Mouse (Mus musculus) stomach, postnatal 0 days (tissue): ENCODE measurements around the gene Hdac4. TPM values are rescaled to one million over a fixed set of nuclear protein-coding genes. Genes with fewer than 3 reads are reported as not detected.

ENCODE experiments used
- ATAC-seq: fragments of 200-750 bp; cut with Nextera tagmentation; 2 replicates; pipeline ENCODE4 v1.8.0; 2017; ENCODE audit not compliant: low FRiP score, low TSS enrichment
- DNase-seq: peaks from one replicate; pipeline ENCODE4 v3.0.0-alpha.2; 2016; ENCODE audit warnings: low spot score
- H3K27ac ChIP-seq: fragments of 300-500 bp; sonication (generic); replicated peaks from 2 replicates; pipeline ENCODE4 v1.5.1; 2014; ENCODE audit warnings: mild to moderate bottlenecking, control low read depth
- H3K27me3 ChIP-seq: fragments of 300-500 bp; sonication (generic); 2 replicates; pipeline ENCODE4 v1.6.1; 2014; ENCODE audit warnings: low read length; ENCODE audit not compliant: control insufficient read depth, insufficient read depth
- H3K36me3 ChIP-seq: fragments of 300-500 bp; sonication (generic); 2 replicates; pipeline ENCODE4 v1.6.1; 2014; ENCODE audit warnings: low read length, mixed read lengths; ENCODE audit not compliant: control insufficient read depth, insufficient read depth
- H3K4me1 ChIP-seq: fragments of 300-500 bp; sonication (generic); replicated peaks from 2 replicates; pipeline ENCODE4 v1.6.1; 2014; ENCODE audit warnings: antibody characterized with exemption; ENCODE audit not compliant: control insufficient read depth, insufficient read depth
- H3K4me2 ChIP-seq: fragments of 300-500 bp; sonication (generic); replicated peaks from 2 replicates; pipeline ENCODE4 v1.6.1; 2014; ENCODE audit warnings: low read depth, mild to moderate bottlenecking, control low read depth, moderate library complexity
- H3K4me3 ChIP-seq: fragments of 300-500 bp; sonication (generic); 2 replicates; pipeline ENCODE4 v1.5.1; 2014; ENCODE audit warnings: low read depth, low read length, control low read depth
- H3K9ac ChIP-seq: fragments of 300-500 bp; sonication (generic); 2 replicates; pipeline ENCODE4 v1.6.1; 2014; ENCODE audit warnings: mild to moderate bottlenecking, low read length, control low read depth, mixed read lengths
- H3K9me3 ChIP-seq: fragments of 300-500 bp; sonication (generic); 2 replicates; pipeline ENCODE4 v1.6.1; 2016; ENCODE audit warnings: low read length; ENCODE audit not compliant: control insufficient read depth
- CTCF ChIP-seq: IDR thresholded peaks from 2 replicates; pipeline ENCODE4 v1.5.1; 2016; ENCODE audit warnings: antibody characterized with exemption, low read depth, mild to moderate bottlenecking, moderate library complexity
- EP300 ChIP-seq: optimal IDR thresholded peaks from 2 replicates; pipeline ENCODE3; 2016; ENCODE audit warnings: antibody characterized with exemption
- WGBS: fragments of 180-500 bp; shearing (Covaris S2); extraction: QIAGEN DNeasy Blood & Tissue Kit; methylation state at CpG from one replicate; pipeline ENCODE4 v1.1.7; 2014; 5-methylcytosine and 5-hydroxymethylcytosine counted together
- polyA plus RNA-seq: library from polyadenylated mRNA; unstranded; fragments of >200 nt; fragmentation: Nextera tagmentation; extraction: Ambion mirVana; gene quantifications from 2 replicates; pipeline ENCODE4 v1.2.1, GENCODE M21; 2015

The Hdac4 gene
- polyA plus RNA-seq, 1 experiment from 2014 or later, result 10.9 TPM

DNA sequence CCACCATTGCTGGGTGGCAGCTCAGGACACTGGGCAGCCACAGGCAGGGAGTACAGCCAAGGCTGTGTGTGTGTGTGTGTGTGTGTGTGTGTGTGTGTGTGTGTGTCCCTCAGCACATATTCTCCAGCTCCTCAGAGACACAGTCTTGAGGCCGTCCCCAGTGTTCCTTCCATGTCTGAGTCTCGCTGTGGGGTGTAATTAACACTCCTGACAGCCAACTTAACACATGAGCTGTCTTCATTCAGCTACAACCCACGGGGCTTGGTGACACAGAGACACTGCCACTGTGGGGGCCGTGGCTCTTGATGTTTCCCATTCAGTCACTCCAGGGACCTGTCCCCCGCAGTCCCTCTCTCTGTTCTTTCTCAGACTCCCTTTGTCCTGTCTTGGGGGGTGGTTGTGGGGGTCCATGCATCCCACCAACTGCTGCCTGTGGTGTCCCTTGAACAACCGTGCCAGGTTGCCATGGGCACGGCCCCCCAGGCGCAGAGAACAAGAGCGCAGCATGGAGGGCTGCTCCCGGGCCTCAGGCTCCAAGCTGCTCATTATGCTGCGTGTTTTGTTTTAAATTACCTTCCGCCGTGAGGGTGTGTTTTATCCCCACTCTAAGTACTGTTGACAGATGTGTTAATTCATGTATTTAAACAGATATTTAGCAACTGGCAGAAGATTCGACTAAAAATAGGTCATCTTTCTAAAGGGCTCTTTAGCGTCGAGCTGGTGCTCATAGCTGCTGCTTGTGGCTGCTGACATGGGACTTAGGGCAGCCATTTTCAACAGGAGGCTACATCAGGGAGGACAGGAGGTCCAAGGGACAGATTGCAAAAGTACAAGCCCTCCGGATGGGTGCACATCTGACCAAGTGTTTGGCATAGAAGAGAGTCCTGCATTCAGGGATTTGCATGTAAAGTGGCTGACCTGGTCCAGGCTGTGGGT is 28.7 kb upstream of the Hdac4 start:
- 54% methylated on average over 17 of the region's 17 CpGs for WGBS
- no peaks in the 10 kb centered on the region for H3K36me3 ChIP-seq
- no peak overlapping the region for H3K4me2 ChIP-seq
- no peak for TF ChIP-seq EP300
- TF ChIP-seq CTCF, result no peak
- H3K4me1 ChIP-seq, result no peaks in the 10 kb centered on the region
- no peaks in the 10 kb centered on the region for H3K9me3 ChIP-seq
- H3K27me3 ChIP-seq, result no peaks in the 10 kb centered on the region
- no peak overlapping the region for H3K9ac ChIP-seq
- DNase-seq (no peak), ATAC-seq (no peak)
- no peak overlapping the region for H3K4me3 ChIP-seq
- H3K27ac ChIP-seq, result no peak overlapping the region

DNA sequence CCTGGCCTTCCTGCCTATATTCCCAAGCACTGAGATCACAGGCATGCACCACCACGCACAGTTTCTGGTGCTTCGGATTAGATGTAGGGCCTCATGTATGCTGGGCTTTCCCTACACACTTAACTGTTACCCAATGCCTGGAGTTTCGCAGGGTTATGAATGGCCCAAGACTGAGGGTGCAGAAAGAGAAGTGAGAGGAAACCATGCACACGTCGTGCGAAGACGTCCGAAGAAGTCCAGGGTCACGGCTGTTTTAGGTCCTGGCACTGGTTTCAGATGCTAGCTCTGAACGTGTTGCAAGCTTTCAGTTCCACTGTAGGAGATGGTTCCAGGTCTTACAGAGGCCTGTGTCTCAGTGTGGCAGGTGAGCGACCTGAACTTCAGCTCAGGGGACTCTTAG is 21.2 kb upstream of the Hdac4 start:
- H3K9me3 ChIP-seq, result no peaks in the 10 kb centered on the region
- DNase-seq (no peak), ATAC-seq (no peak)
- H3K4me2 ChIP-seq, result no peak overlapping the region
- WGBS, result 84% methylated on average over 11 of the region's 11 CpGs
- H3K36me3 ChIP-seq, result no peaks in the 10 kb centered on the region
- H3K9ac ChIP-seq, result no peak overlapping the region
- TF ChIP-seq CTCF (no peak), EP300 (no peak)
- no peak overlapping the region for H3K4me3 ChIP-seq
- no peaks in the 10 kb centered on the region for H3K4me1 ChIP-seq
- H3K27me3 ChIP-seq, result no peaks in the 10 kb centered on the region
- H3K27ac ChIP-seq, result no peak overlapping the region

DNA sequence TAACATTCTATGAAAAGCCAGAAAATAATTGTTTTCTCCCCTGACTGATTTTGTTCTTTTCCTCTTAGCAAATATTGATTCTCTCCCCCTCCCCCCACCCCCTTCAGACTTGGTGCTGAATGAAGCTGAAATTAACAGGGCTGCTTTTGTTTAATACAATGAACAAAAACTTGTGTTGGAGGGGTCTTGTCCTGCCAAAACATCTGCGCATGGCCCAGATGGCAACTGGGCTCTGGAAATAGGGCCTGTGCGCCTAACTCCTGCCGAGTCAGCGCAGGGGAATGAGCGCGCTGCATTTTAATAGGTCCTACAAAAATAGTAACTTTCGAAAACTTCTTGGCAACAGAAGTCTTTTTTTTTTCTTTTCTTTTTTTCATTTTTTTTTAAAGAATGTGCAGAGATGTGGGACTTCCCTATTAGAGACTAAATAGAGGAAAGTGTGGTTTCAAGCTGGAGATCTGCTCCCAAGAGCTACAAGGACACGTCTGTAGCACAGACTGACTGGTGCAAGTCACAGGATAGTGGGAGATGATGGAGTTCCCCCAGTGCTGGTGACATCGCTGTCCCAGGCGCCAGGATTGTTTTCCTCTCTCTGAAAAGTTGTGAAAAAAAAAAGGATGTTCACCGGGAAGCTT is 20.6 kb upstream of the Hdac4 start:
- Histone ChIP-seq H3K4me1 (no peaks in the 10 kb centered on the region), H3K4me3 (no peak overlapping the region), H3K27ac (no peak overlapping the region), H3K9ac (no peak overlapping the region), H3K36me3 (no peaks in the 10 kb centered on the region), H3K9me3 (no peaks in the 10 kb centered on the region), H3K27me3 (no peaks in the 10 kb centered on the region), H3K4me2 (no peak overlapping the region)
- TF ChIP-seq CTCF, result no peak
- TF ChIP-seq EP300, result no peak
- DNase-seq (no peak), ATAC-seq (no peak)
- 62% methylated on average over 11 of the region's 11 CpGs for WGBS

DNA sequence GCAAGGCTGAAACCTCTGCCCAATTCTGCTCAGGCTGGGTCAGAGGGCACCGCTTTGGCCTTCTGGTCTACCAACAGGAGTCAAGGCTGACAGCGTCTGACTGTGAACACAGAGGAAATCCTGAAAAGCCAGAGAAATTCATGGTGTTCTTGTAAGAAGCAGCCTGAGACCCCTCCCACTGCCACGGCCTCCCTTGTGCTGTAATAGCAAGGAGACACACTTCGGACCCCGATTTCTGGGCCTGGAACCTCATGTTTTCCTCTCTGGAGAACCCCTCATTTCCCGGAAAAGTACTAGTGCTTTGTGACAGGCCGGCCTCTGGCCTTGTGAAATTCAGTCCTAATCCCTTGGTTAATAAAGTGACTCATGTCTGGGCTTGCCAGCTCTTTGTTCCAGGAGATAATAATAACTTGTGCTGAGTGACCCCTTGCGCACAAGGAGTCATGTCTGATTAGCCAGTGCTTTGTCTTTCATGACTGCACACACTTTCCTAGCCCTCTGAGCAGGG is 19.7 kb upstream of the Hdac4 start:
- Histone ChIP-seq H3K9ac (no peak overlapping the region), H3K36me3 (no peaks in the 10 kb centered on the region), H3K4me2 (no peak overlapping the region), H3K27ac (no peak overlapping the region), H3K4me1 (no peaks in the 10 kb centered on the region), H3K9me3 (no peaks in the 10 kb centered on the region), H3K27me3 (no peaks in the 10 kb centered on the region), H3K4me3 (no peak overlapping the region)
- no peak for TF ChIP-seq EP300
- TF ChIP-seq CTCF, result no peak
- ATAC-seq (peak; percentile 86), DNase-seq (peak; percentile 54)
- 65% methylated on average over 8 of the region's 8 CpGs for WGBS

DNA sequence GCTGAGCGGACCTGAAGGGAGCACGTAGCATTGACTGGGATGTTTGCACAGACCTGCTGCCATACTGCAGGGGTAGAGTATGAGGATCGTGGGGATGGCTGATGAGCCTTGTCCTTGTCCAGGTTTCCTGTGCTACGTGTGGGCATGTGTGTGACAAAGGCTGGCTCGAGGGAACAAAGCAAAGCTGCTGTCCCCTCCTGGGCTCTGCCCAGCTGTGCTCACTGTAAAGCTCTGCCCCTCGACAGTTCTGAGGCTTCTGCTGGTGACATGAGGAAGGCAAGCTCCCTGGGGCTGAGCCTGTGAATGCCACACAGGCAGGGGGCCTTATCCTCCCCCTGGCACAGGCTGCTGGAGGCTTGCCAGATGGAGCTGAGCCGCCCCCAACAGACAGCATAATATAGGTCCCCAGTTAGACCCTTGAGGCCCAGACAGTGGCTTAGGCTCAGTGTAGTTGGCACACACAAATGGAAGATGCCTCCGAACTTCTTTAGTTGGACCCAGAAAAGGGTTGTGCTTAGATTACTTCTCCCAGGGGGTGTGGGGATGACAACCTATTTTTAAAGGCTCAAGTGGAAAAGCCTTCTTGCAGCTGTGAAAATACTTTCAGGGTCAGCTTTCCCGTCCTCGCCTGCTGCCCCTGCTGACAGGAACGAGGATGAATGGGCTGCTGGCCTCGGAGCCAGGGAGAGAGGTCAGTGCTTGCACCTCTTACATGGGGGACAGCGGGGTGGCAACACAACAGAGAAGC is 16.7 kb upstream of the Hdac4 start:
- 42% methylated on average over 13 of the region's 13 CpGs for WGBS
- no peak for ATAC-seq

More for the DNA sequence above, 16.7 kb upstream of the Hdac4 start:
- Histone ChIP-seq H3K4me2 (no peak overlapping the region), H3K36me3 (no peaks in the 10 kb centered on the region), H3K9ac (no peak overlapping the region), H3K4me3 (no peak overlapping the region), H3K27me3 (no peaks in the 10 kb centered on the region), H3K4me1 (no peaks in the 10 kb centered on the region), H3K9me3 (no peaks in the 10 kb centered on the region), H3K27ac (no peak overlapping the region)
- no peak for DNase-seq
- no peak for TF ChIP-seq CTCF
- TF ChIP-seq EP300, result no peak
